Mouse (Mus musculus) CH12.LX (cell line): Measurements from ENCODE around the gene Zbtb14. TPM values are rescaled to one million over a fixed set of nuclear protein-coding genes. Genes with fewer than 3 reads are reported as not detected.

Source experiments
- DNase-seq: peaks from one replicate; pipeline ENCODE4 v3.0.0-alpha.2; 2013; ENCODE audit errors: extremely low read depth
- H3K27ac ChIP-seq: 2 replicates; pipeline ENCODE4 v1.5.1; 2012; ENCODE audit warnings: low read depth, mild to moderate bottlenecking, control low read depth, moderate library complexity; ENCODE audit not compliant: insufficient read depth
- H3K27me3 ChIP-seq: replicated peaks from 2 replicates; pipeline ENCODE3; 2012; ENCODE audit warnings: inconsistent platforms
- H3K36me3 ChIP-seq, 2 experiments: replicated peaks in 1 of 2; 2 replicates each; pipeline versions ENCODE3 to v1.6.1; 2012; ENCODE audit warnings: inconsistent platforms in 1 of 2, low read length in 1 of 2, mild to moderate bottlenecking in 1 of 2, mixed read lengths in 1 of 2, moderate library complexity in 1 of 2; ENCODE audit not compliant: control insufficient read depth in 1 of 2, insufficient read depth in 1 of 2
- H3K4me1 ChIP-seq, 2 experiments: 2 replicates each; pipeline ENCODE4 v1.6.1; 2012; ENCODE audit warnings: inconsistent platforms in 1 of 2, moderate library complexity in 1 of 2; ENCODE audit not compliant: insufficient read depth in 2 of 2, control insufficient read depth in 1 of 2
- H3K4me2 ChIP-seq: 2 replicates; pipeline ENCODE4 v1.6.1; 2012; ENCODE audit warnings: low read depth, mild to moderate bottlenecking, control low read depth; ENCODE audit not compliant: poor library complexity, insufficient read depth, severe bottlenecking
- H3K4me3 ChIP-seq, 3 experiments: fragments of 150-350 bp in 1 of 3; sonication (generic) in 1 of 3; replicated peaks in 1 of 3; 2 replicates each; pipeline versions ENCODE3 to v1.5.1; 2011 to 2012; ENCODE audit warnings: low read depth in 2 of 3, low read length in 2 of 3, mild to moderate bottlenecking in 2 of 3, moderate library complexity in 2 of 3, control low read depth in 1 of 3, improper control_type of control experiment in 1 of 3, inconsistent platforms in 1 of 3, mixed read lengths in 1 of 3; ENCODE audit not compliant: poor library complexity in 1 of 3
- H3K79me2 ChIP-seq: replicated peaks from 2 replicates; pipeline ENCODE4 v1.6.1; 2012; ENCODE audit warnings: mild to moderate bottlenecking, moderate library complexity; ENCODE audit not compliant: control insufficient read depth, poor library complexity, insufficient read depth, severe bottlenecking; ENCODE audit errors: extremely low read depth
- H3K9ac ChIP-seq: 2 replicates; pipeline ENCODE4 v1.6.1; 2012; ENCODE audit warnings: low read depth, mild to moderate bottlenecking, control low read depth, moderate library complexity; ENCODE audit not compliant: insufficient read depth
- H3K9me3 ChIP-seq: replicated peaks from 2 replicates; pipeline ENCODE3; 2012; ENCODE audit warnings: low read length, inconsistent platforms, mixed read lengths
- CHD1 ChIP-seq: IDR thresholded peaks from 2 replicates; pipeline ENCODE4 v1.6.1; 2012; ENCODE audit warnings: low read depth, low read length, improper control_type of control experiment, inconsistent platforms
- CTCF ChIP-seq, 2 experiments: IDR thresholded peaks in 1 of 2; conservative IDR thresholded peaks in 1 of 2; 2 replicates each; pipeline ENCODE4 v1.5.1; 2011 to 2012; ENCODE audit warnings: low read depth in 2 of 2, low read length in 2 of 2, improper control_type of control experiment in 1 of 2, inconsistent platforms in 1 of 2, mild to moderate bottlenecking in 1 of 2, moderate library complexity in 1 of 2
- EP300 ChIP-seq: IDR thresholded peaks from 2 replicates; pipeline ENCODE4 v1.6.1; 2011; ENCODE audit warnings: low read length, improper control_type of control experiment
- ETS1 ChIP-seq: conservative IDR thresholded peaks from 2 replicates; pipeline ENCODE4 v1.6.1; 2012; ENCODE audit warnings: low read depth, mild to moderate bottlenecking, inconsistent platforms, low read length, improper control_type of control experiment, moderate library complexity
- HCFC1 ChIP-seq: IDR thresholded peaks from 2 replicates; pipeline ENCODE4 v1.6.1; 2012; ENCODE audit warnings: low read depth, mild to moderate bottlenecking, inconsistent platforms, low read length, improper control_type of control experiment
- IRF4 ChIP-seq: IDR thresholded peaks from 2 replicates; pipeline ENCODE4 v1.6.1; 2014; ENCODE audit warnings: low read depth, mild to moderate bottlenecking, inconsistent platforms, low read length, improper control_type of control experiment
- KAT2A ChIP-seq: IDR thresholded peaks from 2 replicates; pipeline ENCODE4 v1.6.1; 2012; ENCODE audit warnings: low read length, improper control_type of control experiment, inconsistent platforms; ENCODE audit not compliant: insufficient replicate concordance
- MAFK ChIP-seq: IDR thresholded peaks from 2 replicates; pipeline ENCODE4 v1.6.1; 2011; ENCODE audit warnings: low read length, improper control_type of control experiment; ENCODE audit not compliant: insufficient replicate concordance
- MAX ChIP-seq: IDR thresholded peaks from 2 replicates; pipeline ENCODE4 v1.6.1; 2011; ENCODE audit warnings: low read length, improper control_type of control experiment
- MAZ ChIP-seq: IDR thresholded peaks from 2 replicates; pipeline ENCODE4 v1.6.1; 2012; ENCODE audit warnings: low read depth, mild to moderate bottlenecking, inconsistent platforms, low read length, improper control_type of control experiment, moderate library complexity
- MXI1 ChIP-seq: IDR thresholded peaks from 2 replicates; pipeline ENCODE4 v1.6.1; 2011; ENCODE audit warnings: mild to moderate bottlenecking, low read depth, low read length, improper control_type of control experiment
- MYC ChIP-seq: IDR thresholded peaks from 2 replicates; pipeline ENCODE4 v1.6.1; 2011; ENCODE audit warnings: low read depth, mild to moderate bottlenecking, improper control_type of control experiment, low read length
- NRF1 ChIP-seq: IDR thresholded peaks from 2 replicates; pipeline ENCODE4 v1.6.1; 2014; ENCODE audit warnings: low read depth, mild to moderate bottlenecking, inconsistent platforms, low read length, improper control_type of control experiment, moderate library complexity
- PAX5 ChIP-seq: IDR thresholded peaks from 2 replicates; pipeline ENCODE4 v1.6.1; 2012; ENCODE audit warnings: low read length, inconsistent platforms, mixed read lengths
- SIN3A ChIP-seq: IDR thresholded peaks from 2 replicates; pipeline ENCODE4 v1.6.1; 2012; ENCODE audit warnings: low read length, improper control_type of control experiment, inconsistent platforms
- TBP ChIP-seq: conservative IDR thresholded peaks from 2 replicates; pipeline ENCODE4 v1.6.1; 2011; ENCODE audit warnings: low read depth, low read length, improper control_type of control experiment
- UBTF ChIP-seq: IDR thresholded peaks from 2 replicates; pipeline ENCODE4 v1.6.1; 2012; ENCODE audit warnings: low read depth, mild to moderate bottlenecking, inconsistent platforms, low read length, improper control_type of control experiment, moderate library complexity
- USF1 ChIP-seq: IDR thresholded peaks from 2 replicates; pipeline ENCODE4 v1.6.1; 2014; ENCODE audit warnings: low read depth, mild to moderate bottlenecking, inconsistent platforms, low read length, improper control_type of control experiment
- ZKSCAN1 ChIP-seq: IDR thresholded peaks from 2 replicates; pipeline ENCODE4 v1.6.1; 2012; ENCODE audit warnings: low read depth, inconsistent platforms, low read length, improper control_type of control experiment, borderline replicate concordance
- ZMIZ1 ChIP-seq: IDR thresholded peaks from 2 replicates; pipeline ENCODE4 v1.6.1; 2012; ENCODE audit warnings: low read depth, mild to moderate bottlenecking, inconsistent platforms, low read length, improper control_type of control experiment
- ZNF384 ChIP-seq: IDR thresholded peaks from 2 replicates; pipeline ENCODE4 v1.6.1; 2012; ENCODE audit warnings: low read depth, low read length, improper control_type of control experiment, inconsistent platforms
- dilution Hi-C: fragments of 300-500 bp; cut with MboI; formaldehyde crosslinking; loops from 2 replicates; pipeline ENCODE4 v1.14.3; 2020; ENCODE audit warnings: low sequenced_read_pairs; ENCODE audit not compliant: extremely low pct_unique_long_range_greater_than_20kb, extremely low pct_ligation_motif_present
- in situ Hi-C: fragments of 300-500 bp; cut with MboI; formaldehyde crosslinking; loops from 3 replicates; pipeline ENCODE4 v1.14.3; 2019; ENCODE audit warnings: low sequenced_read_pairs, low pct_ligation_motif_present, low pct_unique_long_range_greater_than_20kb, mixed read lengths
- polyA plus RNA-seq: library from polyadenylated mRNA; unstranded; fragments of >175 nt; gene quantifications from 2 replicates; pipeline ENCODE4 v1.2.1, GENCODE M21; 2012; ENCODE audit warnings: low read depth; ENCODE audit not compliant: insufficient read length
- total RNA-seq, 2 experiments: library from RNA; depleted of rRNA; stranded (reverse); fragments of 300-350 nt in 1 of 2; fragments of >200 nt in 1 of 2; gene quantifications; 2 replicates each; pipeline ENCODE4 v1.2.3; 2012 to 2014

The Zbtb14 gene
- total and polyA plus RNA-seq, 3 experiments = 6.9 to 9.4 (median 8.8) TPM

DNA sequence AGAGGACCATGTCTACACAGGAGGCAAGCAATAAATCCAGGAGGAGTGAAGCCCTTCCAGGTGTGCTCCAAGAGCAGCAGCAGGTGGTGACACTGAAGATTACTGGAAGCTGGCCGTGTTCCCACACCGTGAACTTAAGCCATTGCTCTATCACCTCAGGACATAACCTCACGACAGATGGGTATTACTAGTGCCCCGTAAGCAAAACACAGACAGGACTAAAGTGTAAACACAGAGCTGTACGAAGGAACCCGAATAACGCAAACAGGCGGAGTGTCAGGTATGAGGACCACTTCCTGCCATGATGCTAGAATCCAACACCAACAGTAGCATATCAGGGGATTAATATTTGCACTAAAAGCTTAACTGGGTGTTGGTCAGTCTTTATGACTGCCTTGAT is 2.0 kb upstream of the Zbtb14 start:
- Histone ChIP-seq H3K27ac (no peak overlapping the region), H3K36me3 (no peaks in the 10 kb centered on the region), H3K9ac (no peak overlapping the region), H3K4me1 (peaks cover 3 to 19% of the 10 kb centered on the region in 2 experiments; a peak in 3 of 4 replicates), H3K27me3 (no peaks in the 10 kb centered on the region), H3K79me2 (peaks cover 12% of the 10 kb centered on the region), H3K9me3 (no peaks in the 10 kb centered on the region), H3K4me2 (no peak overlapping the region), H3K4me3 (no peak overlapping the region)
- no peak for DNase-seq
- in situ Hi-C loops = no loop called here
- dilution Hi-C loops = no loop called here
- TF ChIP-seq MYC = no peak
- TF ChIP-seq ZKSCAN1 = no peak
- no peak for TF ChIP-seq USF1
- no peak for TF ChIP-seq UBTF
- TF ChIP-seq IRF4 = no peak

GRCm38 (mm10) chr17:69383201-69383940 is 521 bp downstream of the Zbtb14 start:
- dilution Hi-C loops (no loop called here), in situ Hi-C loops (no loop called here)
- Histone ChIP-seq H3K4me2 (0 out of 2 replicates have a peak overlapping the region, but pooled peaks have one; percentile 99), H3K36me3 (peaks cover 16 to 23% of the 10 kb centered on the region in 2 experiments), H3K27ac (peak overlapping the region; percentile 99), H3K9me3 (no peaks in the 10 kb centered on the region), H3K27me3 (no peaks in the 10 kb centered on the region), H3K4me3 (peak overlapping the region; percentile 80 to 100 (median 83)), H3K9ac (peak overlapping the region; percentile 98), H3K4me1 (peaks cover 3 to 19% of the 10 kb centered on the region in 2 experiments; a peak in 3 of 4 replicates), H3K79me2 (peaks cover 17% of the 10 kb centered on the region)
- TF ChIP-seq CTCF (conservative IDR thresholded peaks at IDR 0.05 in 1 of 2, IDR thresholded peaks at IDR 0.05 in 1 of 2; ENCODE audit: low read depth in 2 of 2, low read length in 2 of 2) = 0 out of 4 replicates have a peak, but pooled peaks of 1 of the 2 experiments have one; percentile 15
- TF ChIP-seq MAFK = no peak
- peak; percentile 48; the same call in 1 of the 2 replicates for TF ChIP-seq NRF1
- peak; percentile 24; the same call in 1 of the 2 replicates for TF ChIP-seq UBTF
- TF ChIP-seq ETS1 = no peak
- no peak for TF ChIP-seq ZKSCAN1
- peak; percentile 22 for DNase-seq

- H3K9me3 ChIP-seq = no peaks in the 10 kb centered on the region
- H3K4me1 ChIP-seq = peaks cover 3 to 19% of the 10 kb centered on the region in 2 experiments; a peak in 3 of 4 replicates
- dilution Hi-C loops = no loop called here
- peak overlapping the region; percentile 98 for H3K9ac ChIP-seq
- H3K4me2 ChIP-seq = peak overlapping the region; percentile 99
- peaks cover 17% of the 10 kb centered on the region for H3K79me2 ChIP-seq
- DNase-seq = peak; percentile 46
- H3K27me3 ChIP-seq = no peaks in the 10 kb centered on the region
- in situ Hi-C loops = no loop called here
- H3K4me3 ChIP-seq = peak overlapping the region; percentile 80 to 100 (median 83)
- H3K27ac ChIP-seq = peak overlapping the region; percentile 99
- peaks cover 17 to 23% of the 10 kb centered on the region in 2 experiments for H3K36me3 ChIP-seq
- no peak for TF ChIP-seq MYC
- no peak for TF ChIP-seq KAT2A
- TF ChIP-seq ZNF384 = peak; percentile 44; the same call in 1 of the 2 replicates
- TF ChIP-seq MXI1 = no peak
- no peak for TF ChIP-seq PAX5
- TF ChIP-seq EP300 = no peak
- TF ChIP-seq UBTF = no peak
- TF ChIP-seq NRF1 = no peak
- TF ChIP-seq MAX = no peak
- TF ChIP-seq SIN3A = peak; percentile 81
- TF ChIP-seq TBP = no peak
- no peak for TF ChIP-seq ETS1
- no peak for TF ChIP-seq MAFK
- peak; percentile 32; the same call in 1 of the 2 replicates for TF ChIP-seq CHD1
- 0 out of 2 replicates have a peak, but pooled peaks have one; percentile 18 for TF ChIP-seq MAZ
- no peak for TF ChIP-seq ZMIZ1
- no peak for TF ChIP-seq CTCF (conservative IDR thresholded peaks at IDR 0.05 in 1 of 2, IDR thresholded peaks at IDR 0.05 in 1 of 2; ENCODE audit: low read depth in 2 of 2, low read length in 2 of 2)
- TF ChIP-seq HCFC1 = no peak
Measured at GRCm38 (mm10) chr17:69383941-69384665, 1.3 kb downstream of the Zbtb14 start.
